Mouse (Mus musculus): Measurements from ENCODE around the gene Kcnk7.

GRCm38 (mm10) chr19:5710581-5710980, 6.4 kb downstream of the Kcnk7 start:
- no peak for TF ChIP-seq EP300 (IDR thresholded peaks at IDR 0.05)
- TF ChIP-seq CTCF (IDR thresholded peaks at IDR 0.05) = no peak

Data from lung, postnatal 0 days (tissue).